Mouse (Mus musculus) thymus, adult 18-20 months (tissue): Measurements from ENCODE around the gene Myo9a.

Source experiments
- DNase-seq, 2 experiments: peaks; one replicate each; pipeline ENCODE4 v3.0.0; 2022; ENCODE audit warnings: mixed read lengths in 2 of 2

The Myo9a gene

DNA sequence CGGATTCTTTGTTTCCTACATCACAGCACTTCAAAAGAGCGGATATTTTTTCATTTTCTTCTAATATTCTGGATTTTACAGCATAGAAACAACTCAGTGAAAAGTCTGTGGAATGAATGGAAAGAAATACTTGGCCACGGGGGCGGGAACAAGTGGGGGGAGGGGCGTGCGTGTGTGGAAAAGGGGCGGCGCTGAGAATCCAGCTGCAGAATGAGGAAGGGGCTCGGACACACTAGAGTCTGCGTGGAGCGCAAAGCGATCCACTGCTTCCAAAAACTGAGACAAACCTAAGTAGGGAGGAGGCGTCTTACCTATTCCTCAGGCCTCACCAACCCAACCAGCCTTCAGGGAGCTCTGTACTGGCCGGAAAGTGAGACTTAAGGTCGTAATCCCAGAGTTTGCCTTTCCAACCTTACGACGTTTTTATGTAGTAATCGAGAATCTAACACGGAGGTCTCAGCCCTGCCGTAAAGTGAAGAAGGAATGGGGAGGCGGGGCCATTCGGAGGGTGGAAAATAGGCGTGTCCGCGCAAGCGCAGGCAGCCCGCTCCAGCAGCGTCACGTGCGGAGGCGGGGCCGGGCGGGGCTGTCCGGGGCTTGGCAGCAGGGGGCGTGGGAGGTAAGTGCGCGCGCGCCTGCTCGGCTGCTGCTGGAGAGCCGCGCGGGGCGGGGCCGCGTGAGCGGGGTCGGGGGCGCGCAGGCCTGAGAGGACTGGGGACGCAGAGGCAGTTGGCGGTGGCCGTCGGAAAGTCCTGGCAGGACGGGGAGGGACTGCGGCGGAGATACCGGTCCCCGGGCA is at the start of gene Myo9a, which contains the start of gene Senp8:
Gene Myo9a (plus strand): TSS at position 630 of the 799 bp plus-strand sequence.
Gene Senp8 (minus strand): TSS at position 444 of the 799 bp plus-strand sequence.
- DNase-seq, result peak; percentile 98

DNA sequence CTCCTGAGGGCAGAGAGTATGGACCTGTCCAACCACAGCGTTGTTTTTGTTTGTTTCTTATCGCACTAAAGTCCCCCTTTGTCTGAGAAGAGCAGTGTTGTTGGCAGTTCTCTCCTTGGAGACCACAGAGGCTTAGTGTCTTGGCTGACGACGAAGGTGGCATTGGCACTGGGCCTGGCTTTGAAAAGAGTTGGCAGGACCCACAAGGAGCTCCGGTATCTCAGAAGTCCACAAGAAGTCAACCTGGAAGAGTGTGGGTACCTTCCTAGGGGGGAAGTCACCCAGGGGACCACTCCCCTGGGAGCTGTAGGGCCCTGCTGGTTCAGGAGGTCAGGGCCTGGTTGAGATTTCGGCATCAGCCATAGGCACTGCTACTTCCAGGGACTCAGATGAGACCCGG is 49.6 kb upstream of the Myo9a start:
- no peak for DNase-seq

DNA sequence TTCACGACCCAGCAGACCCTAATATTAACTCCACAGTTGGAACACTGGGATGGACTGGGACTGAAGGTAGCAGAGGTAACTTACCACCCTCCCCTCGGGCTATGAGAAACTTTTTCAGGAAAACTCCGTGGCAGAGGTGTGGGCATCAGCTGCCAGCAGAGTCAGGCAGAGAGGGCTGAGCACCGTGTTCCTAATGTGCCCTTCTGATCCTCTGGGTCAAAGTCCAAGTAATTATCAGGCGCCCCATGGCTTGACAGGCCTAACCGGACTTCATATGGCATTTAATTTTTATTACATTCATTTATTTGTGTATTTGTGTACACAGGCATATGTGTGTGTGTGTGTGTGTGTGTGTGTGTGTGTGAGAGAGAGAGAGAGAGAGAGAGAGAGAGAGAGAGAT is 47.6 kb upstream of the Myo9a start:
- no peak for DNase-seq

DNA sequence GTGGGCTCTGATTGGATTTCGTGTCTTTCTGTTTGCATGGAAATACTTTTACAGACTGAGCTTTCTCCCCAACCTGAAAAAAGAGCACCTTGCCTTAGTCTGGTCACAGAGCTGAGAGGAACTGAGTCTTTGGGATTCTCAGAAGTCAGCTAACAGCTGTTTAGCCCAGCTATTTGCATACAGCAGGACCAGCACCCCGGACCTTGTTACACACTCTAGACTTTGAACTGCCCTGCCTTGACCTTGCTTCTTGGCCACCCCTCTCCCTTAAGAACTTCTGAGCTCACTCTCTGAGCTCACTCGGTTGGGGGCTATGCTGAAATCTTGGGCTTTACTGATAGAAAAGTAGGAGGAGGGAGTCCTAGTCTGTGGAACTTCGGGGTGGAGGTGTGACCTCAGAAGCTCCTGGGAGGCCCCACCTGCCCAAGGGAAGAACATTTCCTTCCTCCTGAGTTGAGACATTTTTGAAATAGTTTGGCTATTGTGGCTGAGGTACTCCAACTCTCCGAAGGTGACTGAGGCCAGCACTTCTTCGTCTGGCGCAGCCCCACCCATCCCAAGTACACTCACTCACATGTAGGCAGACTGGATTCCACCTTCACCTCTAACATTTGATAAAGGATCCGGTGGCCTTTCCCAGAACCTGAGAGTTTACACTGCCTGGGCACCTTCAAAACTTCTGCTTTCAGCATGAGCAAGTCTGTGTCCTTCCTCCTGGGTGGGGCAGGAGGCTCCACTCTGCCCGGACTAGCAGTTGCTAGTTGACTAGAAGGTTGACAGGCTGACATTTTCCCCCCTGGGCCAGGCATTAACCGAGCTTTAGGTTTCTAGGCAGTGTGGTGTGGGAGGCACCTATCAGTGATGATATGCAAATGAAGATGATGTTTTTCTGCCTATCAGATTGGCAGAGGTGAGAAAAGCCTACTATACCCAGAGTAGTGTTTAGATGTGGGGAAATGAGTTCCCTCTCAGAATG is 43.6 kb upstream of the Myo9a start:
- no peak for DNase-seq

DNA sequence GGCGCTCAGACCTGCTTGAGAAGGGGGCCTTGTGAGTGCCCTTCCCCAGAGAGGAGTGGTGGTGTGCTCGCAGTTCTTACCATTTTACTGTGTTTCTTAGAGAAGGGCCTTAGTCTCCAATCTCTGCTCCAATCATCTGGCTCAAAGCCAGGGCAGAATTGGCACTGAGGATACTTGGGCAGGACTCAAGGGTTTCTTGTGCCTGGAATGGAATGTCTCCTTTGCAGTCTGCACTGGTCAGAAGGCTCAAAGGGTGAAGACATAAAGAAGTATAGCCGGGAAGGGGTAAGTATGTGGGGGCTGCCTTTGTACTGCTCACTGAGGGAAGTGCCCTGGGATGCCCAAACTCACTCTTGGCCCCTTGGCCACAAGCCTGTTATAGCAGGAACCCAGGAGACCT is 41.5 kb upstream of the Myo9a start:
- DNase-seq, result no peak

DNA sequence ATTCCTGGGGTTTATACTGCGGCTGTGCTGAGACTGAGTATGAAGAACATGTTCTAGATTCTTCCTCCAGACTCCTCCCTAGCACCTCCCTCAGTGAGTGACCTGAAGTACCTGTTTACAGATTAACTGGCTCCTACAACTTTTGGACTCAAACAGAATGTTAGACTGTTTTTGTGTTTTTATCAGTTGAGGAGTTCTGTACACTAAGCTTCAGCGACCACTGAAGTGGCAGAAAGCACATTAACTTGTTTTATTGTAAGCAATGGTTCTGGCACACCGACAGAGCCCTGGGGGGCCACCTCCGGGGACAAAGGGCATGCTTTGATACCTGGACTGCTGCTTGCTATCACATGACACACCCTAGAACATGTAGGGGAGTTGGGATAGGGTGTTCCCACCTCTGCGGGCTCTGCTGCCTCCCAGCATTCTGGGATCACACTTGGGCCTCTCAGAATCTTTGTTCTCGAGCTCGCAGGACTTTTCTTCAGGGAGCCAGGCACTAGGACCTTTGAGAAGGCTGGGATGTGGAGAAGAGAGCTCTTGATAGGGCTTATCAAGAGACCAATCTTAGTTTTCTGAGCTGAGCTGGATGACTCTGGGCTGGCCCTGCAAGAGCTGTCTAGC is 34.3 kb upstream of the Myo9a start:
- DNase-seq, result no peak

DNA sequence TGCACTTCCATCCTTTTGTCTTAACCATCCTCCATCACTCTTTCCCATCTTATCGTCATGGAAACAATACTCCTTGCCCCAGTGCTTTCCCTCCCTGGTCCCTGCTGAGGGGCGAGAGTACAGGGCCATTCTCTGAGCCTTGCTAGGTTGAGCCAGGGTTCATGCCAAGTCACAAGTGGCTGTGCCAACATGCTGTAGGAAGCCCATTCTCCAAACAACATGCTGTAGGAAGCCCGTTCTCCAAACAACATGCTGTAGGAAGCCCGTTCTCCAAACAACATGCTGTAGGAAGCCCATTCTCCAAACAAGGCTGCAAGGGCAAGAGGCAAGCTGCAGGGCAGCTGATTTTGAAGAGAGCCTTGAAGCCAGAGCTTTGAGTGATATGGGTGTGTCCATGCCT is 32.5 kb upstream of the Myo9a start:
- no peak for DNase-seq

DNA sequence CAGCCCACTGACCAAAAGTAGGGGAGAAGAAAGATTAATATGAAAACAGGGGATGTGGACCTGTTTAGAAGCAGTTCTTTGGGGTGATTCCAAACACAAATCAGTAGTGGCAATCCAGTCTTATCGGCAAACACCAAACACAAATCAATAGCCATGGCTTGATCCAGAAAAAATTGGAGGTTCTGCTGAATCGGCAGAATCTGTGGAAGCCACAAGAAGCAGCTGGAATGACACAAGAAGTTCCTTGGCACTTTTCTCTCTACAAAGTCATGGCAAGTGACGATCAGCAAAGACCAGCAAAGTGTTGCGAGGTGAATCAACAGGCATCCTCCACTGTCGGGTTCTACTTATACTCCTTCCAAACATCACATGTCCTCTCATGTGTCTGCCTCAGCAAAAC is 29.6 kb upstream of the Myo9a start:
- DNase-seq, result no peak

DNA sequence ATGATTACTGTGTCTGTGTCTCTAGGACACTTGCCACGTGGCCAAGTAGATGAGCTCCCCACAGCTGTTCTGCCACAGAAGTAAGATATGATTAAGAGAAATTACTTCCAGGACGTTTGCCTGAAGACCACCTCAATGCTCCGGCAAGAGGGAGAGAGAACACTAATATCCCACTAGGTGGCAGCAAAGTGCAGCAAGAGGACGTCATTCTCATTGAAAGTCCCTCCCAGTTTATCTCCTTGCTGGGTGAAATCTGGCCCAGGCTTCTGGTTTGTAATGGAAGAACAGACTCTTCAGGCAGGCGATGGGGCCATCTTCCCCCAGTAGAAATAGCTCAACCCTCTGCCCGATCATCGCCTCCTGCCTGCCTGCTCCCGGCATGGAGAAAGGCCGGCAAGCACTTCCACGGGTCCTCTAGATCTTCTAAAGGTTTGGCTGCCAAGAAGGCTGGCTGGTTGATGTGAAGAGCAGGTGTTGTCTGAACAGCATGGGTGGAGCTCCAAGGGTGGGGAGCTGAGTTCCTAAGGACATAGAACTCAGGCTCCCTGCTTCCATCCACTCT is 27.5 kb upstream of the Myo9a start:
- peak; percentile 7 to 38 for DNase-seq

DNA sequence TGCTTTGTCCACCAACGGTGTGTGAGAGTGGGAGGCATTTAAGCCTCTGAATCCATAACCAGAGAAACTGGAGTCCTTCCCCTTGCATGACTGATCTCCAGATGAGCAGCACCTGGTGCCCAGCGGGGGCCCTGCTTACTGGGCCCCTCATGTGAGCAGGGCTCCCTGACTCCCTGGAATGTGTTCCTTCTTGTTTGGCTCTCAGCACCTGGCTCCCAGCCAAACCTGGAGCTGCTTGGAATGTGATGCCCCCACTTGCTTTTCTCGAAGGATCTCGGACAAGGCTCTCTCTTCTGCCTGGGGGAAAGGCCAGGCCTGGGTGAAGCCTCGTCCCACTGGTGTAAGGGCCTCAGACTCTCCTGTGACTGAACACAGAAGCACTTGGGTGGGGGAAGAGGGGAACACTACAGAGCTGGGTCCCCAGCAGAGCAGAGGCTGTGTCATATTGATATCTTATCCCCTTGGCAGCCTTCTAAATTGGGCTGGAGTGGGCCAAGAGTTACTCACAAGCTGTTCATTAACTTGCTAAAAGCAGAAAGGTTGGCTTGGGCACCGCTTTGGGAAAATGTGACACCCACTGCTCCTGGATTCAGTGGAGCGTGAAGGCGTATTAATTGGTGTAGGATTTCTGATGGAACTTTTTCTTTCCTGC is 26.8 kb upstream of the Myo9a start:
- no peak for DNase-seq

DNA sequence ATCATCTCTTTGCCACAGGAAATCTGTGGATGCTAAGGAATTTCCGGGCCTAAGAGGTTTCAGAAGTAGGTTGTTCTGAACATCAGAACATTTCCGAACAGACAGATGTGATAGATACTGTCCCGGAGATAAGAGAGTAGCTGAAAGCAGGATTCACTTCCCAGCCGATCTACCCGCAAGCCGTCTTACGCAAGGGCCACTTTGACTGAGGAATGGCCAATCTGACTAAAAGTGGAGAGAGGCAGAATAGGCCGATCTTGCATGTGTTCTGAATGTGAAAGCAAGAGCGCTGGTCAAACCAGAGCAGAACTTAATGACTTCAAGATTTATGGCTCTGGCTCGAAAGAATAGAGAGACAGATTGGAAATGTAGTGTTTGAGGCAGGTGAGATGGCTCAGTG is 25.2 kb upstream of the Myo9a start:
- no peak for DNase-seq

DNA sequence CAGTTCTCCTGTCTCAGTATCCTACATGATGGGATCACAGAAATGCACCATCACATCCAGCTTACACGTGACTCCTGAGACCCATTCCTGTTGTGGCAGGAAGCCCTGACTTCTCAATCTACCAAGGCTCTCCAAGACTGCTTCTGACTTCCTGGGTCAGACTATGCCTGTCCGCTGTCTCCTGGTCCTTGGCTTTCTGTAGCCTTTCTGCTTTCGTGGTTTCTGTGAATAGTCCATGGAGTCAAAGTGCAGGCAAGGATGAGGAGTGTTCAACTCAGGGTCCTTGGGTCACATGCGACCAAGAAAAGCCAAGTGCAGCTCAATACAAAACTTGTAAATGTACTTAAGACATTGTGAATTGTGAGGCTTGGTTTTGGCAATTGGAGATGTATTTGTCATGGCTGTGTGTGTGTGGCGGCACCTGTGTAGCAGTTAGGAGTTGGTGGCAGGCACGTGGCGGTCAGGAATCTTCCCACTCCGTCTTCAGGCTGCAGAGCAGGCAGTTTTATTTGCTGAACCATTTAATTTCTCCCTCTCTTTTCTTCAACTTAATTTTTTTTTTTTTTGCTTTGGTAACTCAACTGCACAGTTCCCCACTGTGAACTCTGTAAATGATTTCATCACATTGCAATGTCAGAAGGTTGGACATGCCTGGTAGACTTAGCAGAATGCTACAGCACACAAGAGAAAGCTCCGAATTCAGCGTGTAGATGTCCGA is 23.0 kb upstream of the Myo9a start:
- DNase-seq, result no peak

DNA sequence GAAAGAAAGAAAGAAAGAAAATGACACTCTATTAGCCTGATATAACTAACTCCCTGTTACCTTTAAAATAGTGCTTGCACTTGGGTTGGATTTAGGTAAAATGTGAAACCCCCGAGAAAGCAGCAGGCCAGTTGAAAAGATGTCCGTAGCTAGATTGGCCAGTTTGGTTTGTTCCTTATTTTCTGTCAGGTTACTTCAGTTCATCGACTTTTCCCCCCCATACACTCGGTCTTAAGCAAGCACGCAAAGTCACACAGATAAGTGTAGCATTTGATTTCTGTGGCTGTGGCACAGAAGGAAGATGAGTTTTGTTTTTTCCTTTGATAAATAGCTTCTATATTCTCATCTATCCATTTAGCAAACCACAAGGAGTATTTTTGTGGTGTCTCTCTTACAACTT is 19.6 kb upstream of the Myo9a start:
- DNase-seq, result no peak

DNA sequence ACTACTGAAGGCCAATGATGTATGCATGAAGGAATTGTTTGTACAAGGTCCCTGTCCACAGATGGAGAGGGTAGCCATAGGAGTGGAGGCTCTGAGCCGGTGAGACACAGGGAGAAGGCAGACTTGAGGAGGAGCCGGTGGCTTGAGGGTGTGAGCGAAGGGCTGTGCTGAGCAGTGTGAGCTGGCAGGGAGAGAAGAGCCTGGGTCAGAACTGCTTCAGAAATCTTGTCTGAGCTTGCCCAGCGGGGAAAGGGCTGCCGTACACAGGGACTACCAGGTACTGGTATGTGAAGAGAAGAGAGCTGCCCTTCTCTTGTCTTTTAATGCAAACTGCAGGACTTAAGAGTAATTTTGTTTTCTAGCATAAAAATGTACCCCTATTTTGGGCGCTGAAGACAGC is 17.6 kb upstream of the Myo9a start:
- DNase-seq, result no peak

DNA sequence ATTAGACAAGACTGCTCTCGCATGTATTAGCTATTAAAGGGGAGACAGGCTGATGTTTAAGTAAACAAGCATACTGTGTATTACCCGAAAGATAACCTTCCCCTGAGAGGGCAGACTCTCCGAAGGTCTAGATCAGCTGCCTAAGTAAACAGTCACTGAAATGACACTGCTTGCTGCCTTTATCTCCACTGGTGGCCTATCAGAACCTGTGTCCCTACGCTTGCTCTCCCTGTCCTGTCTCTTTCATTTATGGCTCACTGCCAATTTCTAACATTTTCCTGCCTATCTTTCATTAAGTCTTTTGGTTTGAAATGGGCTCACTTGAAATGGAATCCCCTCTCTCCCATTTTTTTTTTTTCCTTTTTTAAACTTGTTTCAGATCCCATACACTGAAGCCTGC is 15.3 kb upstream of the Myo9a start:
- DNase-seq, result no peak

DNA sequence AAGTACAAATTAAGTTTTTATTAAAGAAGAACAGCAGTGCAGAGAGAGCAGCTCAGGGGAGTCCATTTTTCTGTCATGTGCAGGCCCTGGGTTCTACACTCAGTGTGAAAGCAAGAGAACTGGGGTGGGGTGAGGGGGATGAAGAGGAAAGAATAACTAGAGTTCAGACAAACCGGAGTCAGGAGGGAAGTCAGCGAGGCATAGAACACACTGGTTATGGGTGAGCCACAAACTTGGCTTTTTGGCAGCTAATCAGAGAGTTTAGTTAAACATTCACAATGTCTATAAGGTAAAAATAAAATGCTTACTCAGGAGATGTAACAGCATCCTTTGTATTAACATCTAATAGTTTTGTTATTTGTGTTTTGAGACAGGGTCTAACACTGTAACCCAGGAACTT is 10.1 kb upstream of the Myo9a start:
- DNase-seq, result no peak

DNA sequence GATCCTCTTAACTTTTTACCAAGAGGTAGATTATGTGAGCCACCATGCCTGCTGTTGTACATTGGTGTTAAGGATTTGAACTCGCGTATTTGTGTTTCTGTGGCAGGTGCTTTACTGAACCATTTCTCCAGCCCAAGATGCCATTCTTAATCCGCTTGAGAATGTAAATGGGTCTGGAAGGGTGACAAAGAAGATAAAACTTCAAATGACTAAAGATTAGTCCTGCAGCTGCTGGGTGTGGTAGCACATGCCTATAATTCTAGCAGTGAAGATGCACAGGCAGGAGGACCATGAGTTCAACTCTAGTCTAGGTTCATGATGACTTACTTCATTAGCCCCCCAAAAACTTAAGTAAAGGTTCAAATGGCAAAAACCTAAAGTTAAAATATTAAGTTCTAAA is 6.8 kb upstream of the Myo9a start:
- DNase-seq, result no peak

DNA sequence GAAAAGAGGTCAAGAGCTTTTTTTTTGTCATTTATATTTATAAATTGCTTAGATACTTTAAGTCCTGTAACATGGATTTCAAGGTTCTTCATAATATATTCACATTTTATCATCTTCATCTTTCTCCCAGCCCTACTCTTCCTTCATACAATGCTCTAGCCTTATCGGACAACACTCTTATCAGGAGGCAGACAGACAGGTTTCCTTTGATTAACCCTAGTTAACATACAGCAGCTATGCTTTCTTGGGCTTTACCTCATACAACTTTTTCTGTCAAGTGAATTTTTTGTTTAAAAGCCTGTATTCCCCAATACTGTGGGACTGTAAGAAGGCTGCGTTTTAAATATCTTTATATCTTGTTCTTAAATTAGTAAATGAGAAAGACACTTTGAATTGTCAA is 2.3 kb upstream of the Myo9a start:
- no peak for DNase-seq

DNA sequence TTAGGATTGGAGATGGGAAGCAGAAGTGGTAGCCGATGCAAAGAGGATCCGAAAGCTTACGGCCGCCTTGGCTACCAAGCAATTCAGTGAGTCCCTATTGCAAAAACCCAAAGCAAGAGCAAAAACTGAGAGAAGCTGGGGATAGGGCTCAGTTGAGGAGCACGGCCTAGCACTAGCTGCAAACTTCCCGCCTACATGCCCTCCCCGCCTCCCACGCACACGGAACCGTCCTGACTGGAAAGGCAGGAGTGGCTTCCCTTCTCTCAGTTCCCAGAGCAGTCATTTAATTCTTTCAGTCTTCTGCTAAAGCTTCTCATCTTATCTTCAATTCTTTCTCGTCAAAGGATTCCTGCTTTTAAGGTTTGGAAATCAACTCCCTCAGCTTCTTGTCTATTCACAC is 1.7 kb upstream of the Myo9a start:
- no peak for DNase-seq

DNA sequence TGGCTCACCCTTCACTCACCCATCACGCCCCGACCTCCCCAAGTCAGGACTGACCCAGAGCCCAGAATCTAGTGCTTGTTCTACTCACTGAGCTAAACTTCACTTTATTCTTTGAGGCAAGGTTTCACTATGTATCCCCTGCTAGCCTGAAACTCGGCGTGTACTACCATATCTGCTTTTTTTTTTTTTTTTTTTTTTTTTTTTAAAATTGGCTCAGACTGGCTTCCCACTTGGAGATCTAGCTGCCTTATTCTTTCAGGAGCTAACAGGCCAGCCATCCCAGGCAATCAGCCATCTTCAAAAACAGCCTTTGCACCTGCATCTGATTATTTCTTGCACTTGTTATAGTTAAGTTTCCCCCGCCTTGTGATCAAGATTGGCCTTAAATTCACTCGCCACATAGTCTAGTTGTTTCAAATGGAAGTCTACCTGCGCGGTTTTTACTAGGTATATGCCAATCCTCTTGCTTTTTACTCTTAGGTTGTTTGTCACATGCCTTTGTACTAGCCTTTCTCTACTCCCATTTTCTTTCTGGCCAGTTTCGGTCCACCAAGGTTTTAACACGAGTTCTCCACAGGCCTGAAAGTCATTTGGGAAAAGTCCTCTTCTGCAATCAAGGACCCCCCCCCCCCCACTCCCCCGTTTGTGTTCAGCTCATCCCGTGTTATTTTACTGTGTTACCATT is 973 bp upstream of the Myo9a start:
- no peak for DNase-seq

DNA sequence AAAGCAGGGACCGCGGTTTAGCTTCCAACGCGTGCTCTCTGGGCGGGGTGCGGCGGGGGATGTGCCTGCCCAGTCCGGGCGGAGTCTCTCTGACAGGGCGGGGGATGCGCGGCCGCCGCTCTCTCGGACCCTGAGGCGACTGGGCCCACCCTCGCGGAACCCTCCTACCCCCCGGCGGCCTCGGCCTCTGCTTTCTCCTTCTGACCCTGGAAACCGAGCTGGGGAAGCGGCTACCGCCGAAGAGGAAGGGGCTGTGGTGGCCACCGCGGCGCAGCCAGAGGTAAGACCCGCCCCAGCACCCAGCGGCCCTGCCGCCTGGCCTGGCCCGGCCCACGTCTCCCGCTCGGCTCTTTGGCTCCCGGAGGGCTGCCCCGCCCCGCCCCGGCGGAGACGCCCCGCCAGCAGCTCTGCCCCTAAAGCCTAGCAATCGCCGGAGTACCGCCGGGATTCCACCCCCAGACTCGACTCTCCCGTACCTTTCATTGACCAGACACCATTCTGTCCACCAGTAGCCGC is 428 bp downstream of the Myo9a start:
- peak; percentile 76 to 77 for DNase-seq
